Mouse (Mus musculus) midbrain, embryonic 10.5 days (tissue): ENCODE data around the gene Gsta1. TPM values are rescaled to one million over a fixed set of nuclear protein-coding genes. Genes with fewer than 3 reads are reported as not detected.
"Not testable (repeated sequence)": the region's sequence is repeated elsewhere in the genome, so short reads cannot be mapped to it uniquely, and the experiment has no call there.

ENCODE experiments used
- DNase-seq: peaks from one replicate; pipeline ENCODE4 v3.0.0-alpha.2; 2017; ENCODE audit warnings: low spot score
- H3K27ac ChIP-seq: fragments of 300-500 bp; sonication (generic); replicated peaks from 2 replicates; pipeline ENCODE4 v1.5.1; 2016; ENCODE audit warnings: mild to moderate bottlenecking
- H3K27me3 ChIP-seq: fragments of 300-500 bp; sonication (generic); 2 replicates; pipeline ENCODE4 v1.6.1; 2016; ENCODE audit warnings: low read depth, mild to moderate bottlenecking; ENCODE audit not compliant: poor library complexity, severe bottlenecking
- H3K36me3 ChIP-seq: fragments of 300-500 bp; sonication (generic); 2 replicates; pipeline ENCODE4 v1.6.1; 2016; ENCODE audit warnings: mild to moderate bottlenecking, moderate library complexity
- H3K4me1 ChIP-seq: fragments of 300-500 bp; sonication (generic); 2 replicates; pipeline ENCODE4 v1.6.1; 2016
- H3K4me3 ChIP-seq: fragments of 300-500 bp; sonication (generic); 2 replicates; pipeline ENCODE4 v1.5.1; 2016; ENCODE audit warnings: mild to moderate bottlenecking, moderate library complexity
- H3K9me3 ChIP-seq: fragments of 300-500 bp; sonication (generic); replicated peaks from 2 replicates; pipeline ENCODE4 v1.6.1; 2016; ENCODE audit warnings: mild to moderate bottlenecking
- WGBS: fragments of 180-500 bp; shearing (Covaris S2); methylation state at CpG from one replicate; pipeline ENCODE4 v1.1.7; 2016; 5-methylcytosine and 5-hydroxymethylcytosine counted together
- polyA plus RNA-seq: library from polyadenylated mRNA; unstranded; fragments of >200 nt; fragmentation: Nextera tagmentation; extraction: Ambion mirVana; gene quantifications from 2 replicates; pipeline ENCODE4 v1.2.1, GENCODE M21; 2016

Gsta1 gene
- polyA plus RNA-seq, 1 experiment from 2014 or later = not detected

GRCm38 (mm10) chr9:78259688-78260087 is 29.2 kb downstream of the Gsta1 start:
- H3K4me1 ChIP-seq, H3K9me3 ChIP-seq, H3K27ac ChIP-seq, H3K27me3 ChIP-seq, DNase-seq, H3K4me3 ChIP-seq, H3K36me3 ChIP-seq: not testable (repeated sequence)
- WGBS = 0% methylated on average over 1 of the region's 6 CpGs

GRCm38 (mm10) chr9:78270945-78271344 is 40.5 kb downstream of the Gsta1 start:
- not testable (repeated sequence) for DNase-seq, H3K27me3 ChIP-seq, H3K4me3 ChIP-seq, H3K4me1 ChIP-seq, H3K9me3 ChIP-seq, H3K36me3 ChIP-seq, H3K27ac ChIP-seq
- 81% methylated on average over 3 of the region's 3 CpGs for WGBS

GRCm38 (mm10) chr9:78282002-78282711 is 51.7 kb downstream of the Gsta1 start:
- not testable (repeated sequence) for H3K27me3 ChIP-seq, H3K36me3 ChIP-seq, H3K9me3 ChIP-seq, DNase-seq, H3K4me3 ChIP-seq, H3K27ac ChIP-seq, H3K4me1 ChIP-seq
- 85% methylated on average over 4 of the region's 4 CpGs for WGBS

GRCm38 (mm10) chr9:78289063-78289462 is 58.6 kb downstream of the Gsta1 start:
- not testable (repeated sequence) for H3K9me3 ChIP-seq, H3K27me3 ChIP-seq, DNase-seq, H3K4me3 ChIP-seq, H3K27ac ChIP-seq, H3K36me3 ChIP-seq, H3K4me1 ChIP-seq
- 74% methylated on average over 1 of the region's 1 CpGs for WGBS

- WGBS = 87% methylated on average over 3 of the region's 3 CpGs
- H3K27ac ChIP-seq, H3K4me1 ChIP-seq, DNase-seq, H3K36me3 ChIP-seq, H3K4me3 ChIP-seq, H3K27me3 ChIP-seq, H3K9me3 ChIP-seq: not testable (repeated sequence)
These were observed 59.3 kb downstream of the Gsta1 start, which contains the start of gene Gm10639 for GRCm38 (mm10) chr9:78289723-78290122. Gm10639 (plus strand) TSS chr9:78289923.

Other genes with a start within 250 kb of the Gsta1 start
- gene Gcm1, start 178.7 kb upstream of the Gsta1 start, polyA plus RNA-seq = 0.10 TPM in 1 of 2 replicates, not detected in the other
- gene Fbxo9, start 121.6 kb upstream of the Gsta1 start, polyA plus RNA-seq = 21.9 and 22.9 TPM in 2 replicates
- gene Ick, start 121.5 kb upstream of the Gsta1 start, polyA plus RNA-seq = 33.5 and 35.8 TPM in 2 replicates
- gene Gsta4, start 47.9 kb upstream of the Gsta1 start, polyA plus RNA-seq = 35.6 and 53.6 TPM in 2 replicates
- gene Gm3776, start 26.5 kb downstream of the Gsta1 start, polyA plus RNA-seq = not detected in 2 replicates
- not detected in 2 replicates for gene Gm10639, start 59.3 kb downstream of the Gsta1 start, polyA plus RNA-seq
- not detected in 2 replicates for gene Omt2a, start 84.1 kb downstream of the Gsta1 start, polyA plus RNA-seq
- not detected in 2 replicates for gene Omt2b, start 96.9 kb downstream of the Gsta1 start, polyA plus RNA-seq
- not detected in 2 replicates for gene Gsta2, start 125.1 kb downstream of the Gsta1 start, polyA plus RNA-seq
- not detected in 2 replicates for gene Dppa5a, start 137.5 kb downstream of the Gsta1 start, polyA plus RNA-seq
- 0.83 and 1.0 TPM in 2 replicates for gene Ooep, start 148.1 kb downstream of the Gsta1 start, polyA plus RNA-seq
- 0.09 and 0.15 TPM in 2 replicates for gene Ddx43, start 165.1 kb downstream of the Gsta1 start, polyA plus RNA-seq
- gene Cgas, start 212.6 kb downstream of the Gsta1 start, polyA plus RNA-seq = 0.30 and 0.53 TPM in 2 replicates
- 24.4 and 28.4 TPM in 2 replicates for gene Mto1, start 217.6 kb downstream of the Gsta1 start, polyA plus RNA-seq
- gene Gm17324, start 218.1 kb downstream of the Gsta1 start, polyA plus RNA-seq = 0.44 and 0.68 TPM in 2 replicates